Mouse (Mus musculus) small intestine, adult 2 months (tissue): ENCODE results near the gene Cd24a.

Experiments
- CTCF ChIP-seq: fragments of 200-500 bp; IDR thresholded peaks from 2 replicates; pipeline ENCODE4 v1.5.1; 2012; ENCODE audit warnings: low read depth, mild to moderate bottlenecking, control low read depth, inconsistent platforms, low read length, moderate library complexity, mixed read lengths; ENCODE audit not compliant: insufficient replicate concordance, insufficient read length; ENCODE audit errors: extremely low read depth
- POLR2A ChIP-seq: fragments of 200-500 bp; IDR thresholded peaks from 2 replicates; pipeline ENCODE4 v1.6.1; 2012; ENCODE audit warnings: low read depth, mild to moderate bottlenecking, control low read depth, inconsistent platforms, low read length, moderate library complexity

DNA sequence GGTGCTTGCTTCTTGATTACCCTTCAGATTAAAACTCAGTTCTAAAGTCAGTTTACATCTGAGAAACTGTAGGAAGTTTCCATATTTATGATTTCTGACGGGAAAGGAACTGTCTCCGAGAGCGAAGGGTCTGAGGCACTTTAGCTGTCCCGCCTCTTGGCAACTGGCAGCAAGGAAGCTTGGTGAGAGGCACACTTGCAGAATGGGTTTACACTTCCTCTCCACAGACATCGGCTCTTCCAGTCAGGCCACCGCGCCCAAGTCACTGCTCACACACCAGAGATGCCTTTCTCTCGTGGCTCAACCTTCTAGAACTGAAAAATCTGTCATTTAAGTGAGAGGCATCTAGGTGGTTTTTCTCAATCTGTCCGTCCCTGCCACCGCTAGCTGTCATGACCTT, 13.4 kb downstream of the Cd24a start:
- TF ChIP-seq CTCF (no peak), POLR2A (no peak)
